Comparison of ENCODE assay signal across 13 mouse cellular contexts in the genomic region with DNA sequence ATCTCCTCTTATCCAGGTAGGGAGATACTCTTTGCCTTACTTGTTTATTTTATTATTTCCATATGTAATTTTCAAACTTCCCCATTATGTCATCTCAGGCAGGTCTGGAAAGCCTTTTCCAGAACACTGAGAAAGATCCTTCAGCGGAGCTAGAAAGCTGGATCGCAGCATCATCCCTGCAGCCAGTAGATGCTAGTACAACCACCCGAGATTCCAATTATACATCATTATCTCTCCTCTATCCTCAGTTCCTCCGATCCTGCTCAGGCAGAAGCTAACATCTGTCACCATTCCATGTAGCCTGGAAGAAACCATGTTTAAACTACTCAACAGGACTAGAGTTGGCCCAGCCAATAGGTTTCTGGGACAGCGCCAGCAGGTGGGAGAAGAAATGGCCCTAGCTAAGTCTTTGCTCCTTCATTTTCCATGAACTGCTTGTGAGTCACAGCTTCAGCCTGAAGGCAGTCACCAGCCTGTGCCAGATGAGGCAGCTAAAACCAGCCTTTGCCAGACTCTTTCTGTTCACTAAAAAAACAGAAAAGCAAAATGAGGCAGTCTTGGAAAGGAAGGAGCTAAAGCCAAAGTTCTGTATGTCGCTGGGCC.
DNase-seq lines count a peak whose midpoint lies in the region; ATAC-seq and TF ChIP-seq lines count a peak whose summit lies in the region.
"Had no signal": no experiment of that assay in that cellular context is flagged by ENCODE, and none has a peak within 500 bp of the region (broad histone marks: within the 10 kb centered on the region; RNA-seq: fewer than 3 reads in every experiment).

No protein-coding gene starts in this region.

- no peak overlapping the region for H3K4me2 ChIP-seq in forebrain, postnatal 0 days (ENCODE audit: low read depth)
- no peak overlapping the region for H3K4me2 ChIP-seq in forebrain, embryonic 12.5 days
- H3K4me2 ChIP-seq: forebrain, embryonic 15.5 days; heart, embryonic 11.5 days had no signal

- WGBS in forebrain, postnatal 0 days = 81% methylated on average over 6 of the region's 6 CpGs
- 95% methylated on average over 6 of the region's 6 CpGs for WGBS in forebrain, embryonic 12.5 days
- 94% methylated on average over 6 of the region's 6 CpGs for WGBS in limb, embryonic 10.5 days

- no peak for TF ChIP-seq CTCF in forebrain, postnatal 0 days (IDR thresholded peaks at IDR 0.05; ENCODE audit: low read depth)

- H3K27me3 ChIP-seq in forebrain, postnatal 0 days (ENCODE audit: insufficient read depth, low read length) = no peaks in the 10 kb centered on the region
- H3K27me3 ChIP-seq in forebrain, embryonic 12.5 days = no peaks in the 10 kb centered on the region
- H3K27me3 ChIP-seq in limb, embryonic 10.5 days (ENCODE audit: low read depth, poor library complexity, severe bottlenecking) = no peaks in the 10 kb centered on the region
- H3K27me3 ChIP-seq: forebrain, embryonic 15.5 days had no signal

- H3K27ac ChIP-seq in forebrain, postnatal 0 days (ENCODE audit: low read depth, low read length) = no peak overlapping the region
- no peak overlapping the region for H3K27ac ChIP-seq in forebrain, embryonic 12.5 days
- peak overlapping the region; percentile 15; the same call in 1 of the 2 replicates for H3K27ac ChIP-seq in limb, embryonic 10.5 days
- H3K27ac ChIP-seq: forebrain, embryonic 15.5 days; layer of hippocampus, adult 2 months had no signal

- DNase-seq in forebrain, postnatal 0 days = peak; percentile 18
- peak; percentile 74 for DNase-seq in right cerebral cortex, adult 18-20 months
- DNase-seq in right cerebral cortex, postnatal 4 days = no peak
- no peak for DNase-seq in limb, embryonic 10.5 days (ENCODE audit: low spot score)
- no peak for DNase-seq in adrenal gland, adult (ENCODE audit: inconsistent age in 2 of 2, low spot score in 1 of 2)
- DNase-seq in lung, postnatal 4 days = no peak
- DNase-seq in adrenal gland, adult 18-20 months (ENCODE audit: low spot score in 2 of 2) = no peak
- DNase-seq: adrenal gland, adult 2 months; thymus, postnatal 36 days had no signal

- no peak overlapping the region for H3K4me3 ChIP-seq in forebrain, postnatal 0 days (ENCODE audit: low read depth, low read length)
- H3K4me3 ChIP-seq in forebrain, embryonic 12.5 days (replicated peaks) = no peak overlapping the region
- no peak overlapping the region for H3K4me3 ChIP-seq in limb, embryonic 10.5 days
- H3K4me3 ChIP-seq: forebrain, embryonic 15.5 days; layer of hippocampus, adult 2 months had no signal

- no peaks in the 10 kb centered on the region for H3K36me3 ChIP-seq in forebrain, postnatal 0 days (ENCODE audit: insufficient read depth)
- no peaks in the 10 kb centered on the region for H3K36me3 ChIP-seq in forebrain, embryonic 12.5 days (replicated peaks)
- H3K36me3 ChIP-seq in limb, embryonic 10.5 days = no peaks in the 10 kb centered on the region
- H3K36me3 ChIP-seq: forebrain, embryonic 15.5 days had no signal

- ATAC-seq in forebrain, postnatal 0 days = no peak
- no peak for ATAC-seq in forebrain, embryonic 12.5 days (ENCODE audit: low FRiP score)
- ATAC-seq: forebrain, embryonic 15.5 days had no signal

- no peaks in the 10 kb centered on the region for H3K4me1 ChIP-seq in forebrain, postnatal 0 days (ENCODE audit: insufficient read depth)
- no peaks in the 10 kb centered on the region for H3K4me1 ChIP-seq in forebrain, embryonic 12.5 days
- peaks cover 60% of the 10 kb centered on the region for H3K4me1 ChIP-seq in limb, embryonic 10.5 days
- H3K4me1 ChIP-seq: forebrain, embryonic 15.5 days had no signal

- no peak overlapping the region for H3K9ac ChIP-seq in forebrain, postnatal 0 days
- no peak overlapping the region for H3K9ac ChIP-seq in forebrain, embryonic 12.5 days
- H3K9ac ChIP-seq: forebrain, embryonic 15.5 days had no signal

- H3K9me3 ChIP-seq in forebrain, postnatal 0 days (ENCODE audit: low read length) = no peaks in the 10 kb centered on the region
- no peaks in the 10 kb centered on the region for H3K9me3 ChIP-seq in forebrain, embryonic 12.5 days
- no peaks in the 10 kb centered on the region for H3K9me3 ChIP-seq in limb, embryonic 10.5 days (replicated peaks)
- H3K9me3 ChIP-seq: forebrain, embryonic 15.5 days had no signal

Comparison
In these comparisons a context has a peak if more than half of its experiments do, and no peak if none do; other contexts are left out.
1. DNase-seq: peak in forebrain, postnatal 0 days (single experiment) and right cerebral cortex, adult 18-20 months (single experiment); none in right cerebral cortex, postnatal 4 days (single experiment), limb, embryonic 10.5 days (single experiment), adrenal gland, adult (0 of 2), lung, postnatal 4 days (0 of 2) and adrenal gland, adult 18-20 months (0 of 2).